Mouse (Mus musculus): ENCODE data around the gene Olfr629. TPM values are rescaled to one million over a fixed set of nuclear protein-coding genes. Genes with fewer than 3 reads are reported as not detected.
"Not testable (repeated sequence)": the region's sequence is repeated elsewhere in the genome, so short reads cannot be mapped to it uniquely, and the experiment has no call there.

Gene Olfr629
- total RNA-seq (2022): not detected

GRCm38 (mm10) chr7:103744843-103745242 lies at the start of gene Olfr629:
Gene Olfr629 (minus strand): TSS chr7:103744943.
- no peak for DNase-seq

- DNase-seq: no peak
Observed at GRCm38 (mm10) chr7:103792669-103793388, 48.1 kb upstream of the Olfr629 start.

GRCm38 (mm10) chr7:103791721-103792120 lies 47.0 kb upstream of the Olfr629 start, which contains the start of gene Olfr67:
Gene Olfr67 (minus strand): TSS chr7:103791821.
- no peak for DNase-seq

GRCm38 (mm10) chr7:103779598-103779997 lies 34.9 kb upstream of the Olfr629 start, which contains the start of gene Olfr68:
Gene Olfr68 (minus strand): TSS chr7:103779698.
- DNase-seq: no peak

- not testable (repeated sequence) for DNase-seq
Observed at GRCm38 (mm10) chr7:103777652-103778051, 32.9 kb upstream of the Olfr629 start.

DNA sequence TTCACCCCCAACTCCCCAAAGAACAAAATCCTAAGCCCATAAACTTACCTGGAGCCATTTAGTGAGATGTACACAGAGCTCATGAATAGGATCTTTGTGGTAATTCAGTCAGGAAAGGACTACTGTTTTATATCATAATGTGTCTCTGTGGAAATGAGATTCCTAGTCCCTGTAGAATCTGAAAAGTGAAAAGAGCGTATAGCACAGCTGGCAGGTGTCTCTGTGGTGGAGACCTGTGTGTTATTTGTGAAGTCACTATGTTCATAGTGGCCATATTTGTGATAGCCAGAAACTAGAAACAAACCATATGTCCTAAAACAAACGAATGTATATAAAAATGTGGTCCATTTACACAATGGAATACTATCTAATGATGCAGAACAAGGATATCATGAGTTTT lies 26.8 kb upstream of the Olfr629 start, which contains the start of gene Olfr69:
Olfr69 (minus strand) TSS at position 101 of the 400 bp plus-strand sequence.
- no peak for DNase-seq

GRCm38 (mm10) chr7:103767687-103768086 lies 22.9 kb upstream of the Olfr629 start:
- not testable (repeated sequence) for DNase-seq

DNA sequence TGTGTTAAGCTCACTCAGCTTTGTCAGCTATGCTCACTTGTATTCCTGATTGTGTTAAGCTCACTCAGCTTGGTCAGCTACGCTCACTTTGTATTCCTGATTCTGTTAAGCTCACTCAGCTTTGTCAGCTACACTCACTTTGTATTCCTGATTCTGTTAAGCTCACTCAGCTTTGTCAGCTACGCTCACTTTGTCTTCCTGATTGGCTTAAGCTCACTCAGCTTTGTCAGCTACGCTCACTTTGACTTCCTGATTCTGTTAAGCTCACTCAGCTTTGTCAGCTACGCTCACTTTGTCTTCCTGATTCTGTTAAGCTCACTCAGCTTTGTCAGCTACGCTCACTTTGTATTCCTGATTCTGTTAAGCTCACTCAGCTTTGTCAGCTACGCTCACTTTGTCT lies 17.5 kb upstream of the Olfr629 start:
- not testable (repeated sequence) for DNase-seq

GRCm38 (mm10) chr7:103757233-103757632 lies 12.5 kb upstream of the Olfr629 start, which contains the start of gene Olfr630:
Gene Olfr630 (minus strand): TSS chr7:103757333.
- no peak for DNase-seq

- no peak for DNase-seq
Observed at GRCm38 (mm10) chr7:103730074-103730473, 14.7 kb downstream of the Olfr629 start, which contains the start of gene Olfr628. Gene Olfr628 (plus strand): TSS chr7:103730374.

DNA sequence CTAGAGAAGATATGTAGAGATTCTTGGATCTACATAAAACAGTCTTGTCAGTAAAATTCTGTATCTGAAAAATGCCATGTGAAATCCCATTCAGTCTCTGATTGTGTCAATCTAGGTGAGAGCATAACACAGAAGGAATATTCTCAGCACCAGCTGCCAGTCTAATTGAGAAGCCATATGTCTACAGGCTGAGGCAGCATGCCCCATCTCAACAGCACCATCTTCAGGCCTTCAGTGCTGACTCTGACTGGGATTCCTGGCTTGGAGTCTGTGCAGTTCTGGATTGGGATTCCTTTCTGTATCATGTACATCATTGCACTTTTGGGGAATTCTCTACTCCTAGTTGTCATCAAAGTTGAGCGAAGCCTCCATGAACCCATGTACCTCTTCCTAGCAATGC lies 28.3 kb downstream of the Olfr629 start:
- DNase-seq: not testable (repeated sequence)

- DNase-seq: no peak
Observed at GRCm38 (mm10) chr7:103714371-103714770, 30.4 kb downstream of the Olfr629 start, which contains the start of gene Olfr243. Gene Olfr243 (plus strand): TSS chr7:103714671.

DNA sequence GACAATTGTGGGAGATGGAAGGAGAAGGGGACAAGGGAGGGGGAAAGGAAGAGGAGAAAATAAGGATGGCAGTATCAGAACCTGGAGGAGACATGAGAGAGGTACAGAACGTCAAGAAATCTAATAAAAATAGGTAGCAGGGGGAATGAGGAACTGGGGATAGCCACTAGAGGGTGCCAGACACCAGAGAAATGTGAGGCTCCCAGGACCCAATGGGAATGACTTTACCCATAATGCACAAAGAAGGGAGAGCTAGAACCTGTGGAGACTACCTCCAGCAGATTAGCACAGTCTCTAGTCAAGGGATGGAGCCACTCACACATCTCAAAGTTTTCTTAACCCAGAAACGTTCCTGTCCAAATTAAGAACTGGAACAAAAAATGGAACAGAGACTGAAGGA lies 32.7 kb downstream of the Olfr629 start:
- no peak for DNase-seq

GRCm38 (mm10) chr7:103699469-103699868 lies 45.3 kb downstream of the Olfr629 start:
- no peak for DNase-seq

Other genes with a start within 250 kb of the Olfr629 start
- gene Olfr609, start 246.9 kb downstream of the Olfr629 start, total RNA-seq (2022): not detected
- not detected for gene Olfr610, start 232.8 kb downstream of the Olfr629 start, total RNA-seq (2022)
- gene Olfr611, start 224.1 kb downstream of the Olfr629 start, total RNA-seq (2022): not detected
- not detected for gene Olfr612, start 202.2 kb downstream of the Olfr629 start, total RNA-seq (2022)
- gene Olfr613, start 196.9 kb downstream of the Olfr629 start, total RNA-seq (2022): not detected
- gene Olfr615, start 188.9 kb downstream of the Olfr629 start, total RNA-seq (2022): not detected
- gene Olfr616, start 175.8 kb downstream of the Olfr629 start, total RNA-seq (2022): not detected
- not detected for gene Olfr617, start 171.9 kb downstream of the Olfr629 start, total RNA-seq (2022)
- not detected for gene Olfr618, start 154.8 kb downstream of the Olfr629 start, total RNA-seq (2022)
- not detected for gene Olfr619, start 144.4 kb downstream of the Olfr629 start, total RNA-seq (2022)
- gene Olfr620, start 132.4 kb downstream of the Olfr629 start, total RNA-seq (2022): not detected
- not detected for gene Olfr622, start 102.2 kb downstream of the Olfr629 start, total RNA-seq (2022)
- not detected for gene Olfr623, start 81.2 kb downstream of the Olfr629 start, total RNA-seq (2022)
- gene Olfr624, start 73.8 kb downstream of the Olfr629 start, total RNA-seq (2022): under 1 TPM in 1 of 4 experiments, not detected in 3; 0.06 TPM
- not detected for gene Olfr625-ps1, start 62.2 kb downstream of the Olfr629 start, total RNA-seq (2022)
- not detected for gene Olfr243, start 30.3 kb downstream of the Olfr629 start, total RNA-seq (2022)
- gene Olfr628, start 14.6 kb downstream of the Olfr629 start, total RNA-seq (2022): not detected
- gene Olfr630, start 12.4 kb upstream of the Olfr629 start, total RNA-seq (2022): not detected
- gene Olfr69, start 26.7 kb upstream of the Olfr629 start, total RNA-seq (2022): not detected
- not detected for gene Olfr68, start 34.8 kb upstream of the Olfr629 start, total RNA-seq (2022)
- gene Olfr67, start 46.9 kb upstream of the Olfr629 start, total RNA-seq (2022): not detected
- 100 to 1,000 TPM in 1 of 4 experiments, 10 to 100 TPM in 3; 78.2 to 176 (median 90.4) TPM for gene Hbb-bt, start 69.1 kb upstream of the Olfr629 start, total RNA-seq (2022)
- 1,000 to 10,000 TPM in 1 of 4 experiments, 100 to 1,000 TPM in 3; 738 to 2,114 (median 834) TPM for gene Hbb-bs, start 83.2 kb upstream of the Olfr629 start, total RNA-seq (2022)
- not detected for gene Hbb-bh2, start 95.6 kb upstream of the Olfr629 start, total RNA-seq (2022)
- not detected for gene Hbb-bh1, start 98.2 kb upstream of the Olfr629 start, total RNA-seq (2022)
- gene Hbb-y, start 108.3 kb upstream of the Olfr629 start, total RNA-seq (2022): not detected
- not detected for gene Olfr66, start 141.3 kb upstream of the Olfr629 start, total RNA-seq (2022)
- not detected for gene Olfr64, start 149.5 kb upstream of the Olfr629 start, total RNA-seq (2022)
- not detected for gene Olfr65, start 158.5 kb upstream of the Olfr629 start, total RNA-seq (2022)
- not detected for gene Olfr631, start 183.9 kb upstream of the Olfr629 start, total RNA-seq (2022)
- gene Olfr632, start 189.4 kb upstream of the Olfr629 start, total RNA-seq (2022): not detected
- not detected for gene Olfr633, start 199.5 kb upstream of the Olfr629 start, total RNA-seq (2022)
- gene Olfr635, start 226.2 kb upstream of the Olfr629 start, total RNA-seq (2022): under 1 TPM in 3 of 4 experiments, not detected in 1; 0.03 to 0.06 (median 0.06) TPM

All from adrenal gland, adult 8-10 months (tissue).